Mouse (Mus musculus): ENCODE measurements around the gene Gm26741. TPM values are rescaled to one million over a fixed set of nuclear protein-coding genes. Genes with fewer than 3 reads are reported as not detected.

Gm26741 gene
- polyA plus RNA-seq, 1 experiment from 2014 or later = not detected

- Histone ChIP-seq H3K4me1 (replicated peaks; ENCODE audit: control insufficient read depth, insufficient read depth, low read length) (no peaks in the 10 kb centered on the region), H3K27ac (ENCODE audit: low read depth, low read length) (no peak overlapping the region), H3K27me3 (ENCODE audit: control insufficient read depth, insufficient read depth, low read length) (no peaks in the 10 kb centered on the region), H3K36me3 (ENCODE audit: control insufficient read depth, insufficient read depth, low read length) (no peaks in the 10 kb centered on the region), H3K4me3 (ENCODE audit: low read depth, low read length) (no peak overlapping the region), H3K4me2 (ENCODE audit: low read depth, low read length, severe bottlenecking) (peak overlapping the region; percentile 67), H3K9ac (ENCODE audit: low read length) (no peak overlapping the region), H3K9me3 (ENCODE audit: control insufficient read depth, low read length) (no peaks in the 10 kb centered on the region)
- DNase-seq (ENCODE audit: low spot score) = no peak
- WGBS = 85% methylated on average over 6 of the region's 6 CpGs
- ATAC-seq (replicated peaks; ENCODE audit: low FRiP score) = no peak
Measured at GRCm38 (mm10) chr10:52383022-52383421, 24.5 kb downstream of the Gm26741 start.

GRCm38 (mm10) chr10:52383522-52383921, 25.0 kb downstream of the Gm26741 start:
- H3K27ac ChIP-seq (ENCODE audit: low read depth, low read length) = no peak overlapping the region
- no peaks in the 10 kb centered on the region for H3K9me3 ChIP-seq (ENCODE audit: control insufficient read depth, low read length)
- H3K36me3 ChIP-seq (ENCODE audit: control insufficient read depth, insufficient read depth, low read length) = no peaks in the 10 kb centered on the region
- H3K9ac ChIP-seq (ENCODE audit: low read length) = no peak overlapping the region
- no peak overlapping the region for H3K4me2 ChIP-seq (ENCODE audit: low read depth, low read length, severe bottlenecking)
- no peaks in the 10 kb centered on the region for H3K27me3 ChIP-seq (ENCODE audit: control insufficient read depth, insufficient read depth, low read length)
- WGBS = 86% methylated on average over 1 of the region's 1 CpGs
- ATAC-seq (replicated peaks; ENCODE audit: low FRiP score) (no peak), DNase-seq (ENCODE audit: low spot score) (no peak)
- no peaks in the 10 kb centered on the region for H3K4me1 ChIP-seq (replicated peaks; ENCODE audit: control insufficient read depth, insufficient read depth, low read length)
- H3K4me3 ChIP-seq (ENCODE audit: low read depth, low read length) = no peak overlapping the region

- no peaks in the 10 kb centered on the region for H3K9me3 ChIP-seq (ENCODE audit: control insufficient read depth, low read length)
- H3K4me1 ChIP-seq (replicated peaks; ENCODE audit: control insufficient read depth, insufficient read depth, low read length) = no peaks in the 10 kb centered on the region
- H3K9ac ChIP-seq (ENCODE audit: low read length) = no peak overlapping the region
- no peaks in the 10 kb centered on the region for H3K36me3 ChIP-seq (ENCODE audit: control insufficient read depth, insufficient read depth, low read length)
- no peak overlapping the region for H3K4me2 ChIP-seq (ENCODE audit: low read depth, low read length, severe bottlenecking)
- peak; percentile 52 for DNase-seq (ENCODE audit: low spot score)
- 49% methylated on average over 8 of the region's 8 CpGs for WGBS
- no peak overlapping the region for H3K27ac ChIP-seq (ENCODE audit: low read depth, low read length)
- no peak overlapping the region for H3K4me3 ChIP-seq (ENCODE audit: low read depth, low read length)
- H3K27me3 ChIP-seq (ENCODE audit: control insufficient read depth, insufficient read depth, low read length) = no peaks in the 10 kb centered on the region
- no peak for ATAC-seq (replicated peaks; ENCODE audit: low FRiP score)
Measured at GRCm38 (mm10) chr10:52384823-52385610, 26.4 kb downstream of the Gm26741 start.

- ATAC-seq (replicated peaks; ENCODE audit: low FRiP score) (no peak), DNase-seq (ENCODE audit: low spot score) (no peak)
- H3K27me3 ChIP-seq (ENCODE audit: control insufficient read depth, insufficient read depth, low read length) = no peaks in the 10 kb centered on the region
- WGBS = 80% methylated on average over 4 of the region's 4 CpGs
- no peaks in the 10 kb centered on the region for H3K4me1 ChIP-seq (replicated peaks; ENCODE audit: control insufficient read depth, insufficient read depth, low read length)
- no peak overlapping the region for H3K27ac ChIP-seq (ENCODE audit: low read depth, low read length)
- no peaks in the 10 kb centered on the region for H3K36me3 ChIP-seq (ENCODE audit: control insufficient read depth, insufficient read depth, low read length)
- no peak overlapping the region for H3K4me2 ChIP-seq (ENCODE audit: low read depth, low read length, severe bottlenecking)
- no peak overlapping the region for H3K4me3 ChIP-seq (ENCODE audit: low read depth, low read length)
- H3K9ac ChIP-seq (ENCODE audit: low read length) = no peak overlapping the region
- H3K9me3 ChIP-seq (ENCODE audit: control insufficient read depth, low read length) = no peaks in the 10 kb centered on the region
Measured at GRCm38 (mm10) chr10:52387192-52387591, 28.6 kb downstream of the Gm26741 start.

GRCm38 (mm10) chr10:52388922-52389430, 30.4 kb downstream of the Gm26741 start, which contains the start of gene Nepn:
Nepn (plus strand) TSS chr10:52388972.
- DNase-seq (ENCODE audit: low spot score) (no peak), ATAC-seq (replicated peaks; ENCODE audit: low FRiP score) (no peak)
- no peaks in the 10 kb centered on the region for H3K27me3 ChIP-seq (ENCODE audit: control insufficient read depth, insufficient read depth, low read length)
- 84% methylated on average over 5 of the region's 5 CpGs for WGBS
- no peaks in the 10 kb centered on the region for H3K4me1 ChIP-seq (replicated peaks; ENCODE audit: control insufficient read depth, insufficient read depth, low read length)
- H3K9ac ChIP-seq (ENCODE audit: low read length) = no peak within 1 kb of the TSS
- no peak within 1 kb of the TSS for H3K4me2 ChIP-seq (ENCODE audit: low read depth, low read length, severe bottlenecking)
- H3K36me3 ChIP-seq (ENCODE audit: control insufficient read depth, insufficient read depth, low read length) = no peaks in the 10 kb centered on the region
- H3K27ac ChIP-seq (ENCODE audit: low read depth, low read length) = no peak within 1 kb of the TSS
- no peak within 1 kb of the TSS for H3K4me3 ChIP-seq (ENCODE audit: low read depth, low read length)
- H3K9me3 ChIP-seq (ENCODE audit: control insufficient read depth, low read length) = no peaks in the 10 kb centered on the region

- Histone ChIP-seq H3K4me2 (ENCODE audit: low read depth, low read length, severe bottlenecking) (no peak overlapping the region), H3K36me3 (ENCODE audit: control insufficient read depth, insufficient read depth, low read length) (no peaks in the 10 kb centered on the region), H3K4me1 (replicated peaks; ENCODE audit: control insufficient read depth, insufficient read depth, low read length) (no peaks in the 10 kb centered on the region), H3K9ac (ENCODE audit: low read length) (no peak overlapping the region), H3K9me3 (ENCODE audit: control insufficient read depth, low read length) (no peaks in the 10 kb centered on the region), H3K27ac (ENCODE audit: low read depth, low read length) (no peak overlapping the region), H3K4me3 (ENCODE audit: low read depth, low read length) (no peak overlapping the region), H3K27me3 (ENCODE audit: control insufficient read depth, insufficient read depth, low read length) (no peaks in the 10 kb centered on the region)
- 76% methylated on average over 3 of the region's 3 CpGs for WGBS
- ATAC-seq (replicated peaks; ENCODE audit: low FRiP score) (no peak), DNase-seq (ENCODE audit: low spot score) (no peak)
Measured at GRCm38 (mm10) chr10:52389438-52389837, 30.9 kb downstream of the Gm26741 start.

- Histone ChIP-seq H3K9me3 (ENCODE audit: control insufficient read depth, low read length) (no peaks in the 10 kb centered on the region), H3K4me3 (ENCODE audit: low read depth, low read length) (no peak overlapping the region), H3K27ac (ENCODE audit: low read depth, low read length) (no peak overlapping the region), H3K4me2 (ENCODE audit: low read depth, low read length, severe bottlenecking) (no peak overlapping the region), H3K9ac (ENCODE audit: low read length) (no peak overlapping the region), H3K4me1 (replicated peaks; ENCODE audit: control insufficient read depth, insufficient read depth, low read length) (no peaks in the 10 kb centered on the region), H3K36me3 (ENCODE audit: control insufficient read depth, insufficient read depth, low read length) (no peaks in the 10 kb centered on the region), H3K27me3 (ENCODE audit: control insufficient read depth, insufficient read depth, low read length) (no peaks in the 10 kb centered on the region)
- ATAC-seq (replicated peaks; ENCODE audit: low FRiP score) (no peak), DNase-seq (ENCODE audit: low spot score) (no peak)
- WGBS = 90% methylated on average over 2 of the region's 2 CpGs
Measured at GRCm38 (mm10) chr10:52391208-52391607, 32.6 kb downstream of the Gm26741 start.

- no peaks in the 10 kb centered on the region for H3K36me3 ChIP-seq (ENCODE audit: control insufficient read depth, insufficient read depth, low read length)
- H3K27me3 ChIP-seq (ENCODE audit: control insufficient read depth, insufficient read depth, low read length) = no peaks in the 10 kb centered on the region
- no peak overlapping the region for H3K4me2 ChIP-seq (ENCODE audit: low read depth, low read length, severe bottlenecking)
- H3K4me3 ChIP-seq (ENCODE audit: low read depth, low read length) = no peak overlapping the region
- no peaks in the 10 kb centered on the region for H3K4me1 ChIP-seq (replicated peaks; ENCODE audit: control insufficient read depth, insufficient read depth, low read length)
- 93% methylated on average over 3 of the region's 3 CpGs for WGBS
- ATAC-seq (replicated peaks; ENCODE audit: low FRiP score) (no peak), DNase-seq (ENCODE audit: low spot score) (no peak)
- no peak overlapping the region for H3K27ac ChIP-seq (ENCODE audit: low read depth, low read length)
- no peak overlapping the region for H3K9ac ChIP-seq (ENCODE audit: low read length)
- no peaks in the 10 kb centered on the region for H3K9me3 ChIP-seq (ENCODE audit: control insufficient read depth, low read length)
Measured at GRCm38 (mm10) chr10:52396647-52397046, 38.1 kb downstream of the Gm26741 start.

GRCm38 (mm10) chr10:52398715-52399114, 40.1 kb downstream of the Gm26741 start:
- WGBS = 89% methylated on average over 2 of the region's 2 CpGs
- Histone ChIP-seq H3K4me3 (ENCODE audit: low read depth, low read length) (no peak overlapping the region), H3K4me2 (ENCODE audit: low read depth, low read length, severe bottlenecking) (no peak overlapping the region), H3K9me3 (ENCODE audit: control insufficient read depth, low read length) (no peaks in the 10 kb centered on the region), H3K9ac (ENCODE audit: low read length) (no peak overlapping the region), H3K36me3 (ENCODE audit: control insufficient read depth, insufficient read depth, low read length) (no peaks in the 10 kb centered on the region), H3K27ac (ENCODE audit: low read depth, low read length) (no peak overlapping the region), H3K4me1 (replicated peaks; ENCODE audit: control insufficient read depth, insufficient read depth, low read length) (no peaks in the 10 kb centered on the region), H3K27me3 (ENCODE audit: control insufficient read depth, insufficient read depth, low read length) (no peaks in the 10 kb centered on the region)
- DNase-seq (ENCODE audit: low spot score) (no peak), ATAC-seq (replicated peaks; ENCODE audit: low FRiP score) (no peak)

All from forebrain, embryonic 11.5 days (tissue).